Mouse (Mus musculus) forebrain, embryonic 14.5 days (tissue): ENCODE results near the gene Rgs8. TPM values are rescaled to one million over a fixed set of nuclear protein-coding genes. Genes with fewer than 3 reads are reported as not detected.

Experiments used
- ATAC-seq: fragments of 200-750 bp; cut with Nextera tagmentation; 2 replicates; pipeline ENCODE4 v1.8.0; 2017; ENCODE audit warnings: mild to moderate bottlenecking, moderate library complexity
- DNase-seq: peaks from one replicate; pipeline ENCODE4 v3.0.0-alpha.2; 2015; ENCODE audit warnings: low spot score
- H3K27ac ChIP-seq: fragments of 300-500 bp; sonication (generic); 2 replicates; pipeline ENCODE4 v1.5.1; 2014; ENCODE audit warnings: low read depth, mild to moderate bottlenecking, control low read depth, low read length, moderate library complexity
- H3K27me3 ChIP-seq: fragments of 300-500 bp; sonication (generic); replicated peaks from 2 replicates; pipeline ENCODE4 v1.6.1; 2014; ENCODE audit warnings: low read length, control low read depth, mixed read lengths; ENCODE audit not compliant: control insufficient read depth, insufficient read depth
- H3K36me3 ChIP-seq: fragments of 300-500 bp; sonication (generic); 2 replicates; pipeline ENCODE4 v1.6.1; 2014; ENCODE audit warnings: low read length, control low read depth; ENCODE audit not compliant: control insufficient read depth, insufficient read depth
- H3K4me1 ChIP-seq: fragments of 300-500 bp; sonication (generic); 2 replicates; pipeline ENCODE4 v1.6.1; 2014; ENCODE audit warnings: antibody characterized with exemption, low read length, control low read depth; ENCODE audit not compliant: control insufficient read depth, insufficient read depth
- H3K4me2 ChIP-seq: fragments of 300-500 bp; sonication (generic); 2 replicates; pipeline ENCODE4 v1.6.1; 2014; ENCODE audit warnings: mild to moderate bottlenecking, control low read depth, low read length
- H3K4me3 ChIP-seq: fragments of 300-500 bp; sonication (generic); 2 replicates; pipeline ENCODE4 v1.5.1; 2014; ENCODE audit warnings: low read depth, low read length, control low read depth
- H3K9ac ChIP-seq: fragments of 300-500 bp; sonication (generic); 2 replicates; pipeline ENCODE4 v1.6.1; 2014; ENCODE audit warnings: mild to moderate bottlenecking, low read length, control low read depth, moderate library complexity
- H3K9me3 ChIP-seq: fragments of 300-500 bp; sonication (generic); replicated peaks from 2 replicates; pipeline ENCODE4 v1.6.1; 2016; ENCODE audit warnings: low read length, control low read depth, mixed read lengths; ENCODE audit not compliant: control insufficient read depth
- WGBS: fragments of 180-500 bp; shearing (Covaris S2); extraction: QIAGEN DNeasy Blood & Tissue Kit; methylation state at CpG from one replicate; pipeline ENCODE4 v1.1.7; 2014; 5-methylcytosine and 5-hydroxymethylcytosine counted together
- polyA plus RNA-seq: library from polyadenylated mRNA; unstranded; fragments of >200 nt; fragmentation: Nextera tagmentation; extraction: Ambion mirVana; gene quantifications from 2 replicates; pipeline ENCODE4 v1.2.1, GENCODE M21; 2014

The Rgs8 gene
- polyA plus RNA-seq: 14.6 and 15.0 TPM in 2 replicates

DNA sequence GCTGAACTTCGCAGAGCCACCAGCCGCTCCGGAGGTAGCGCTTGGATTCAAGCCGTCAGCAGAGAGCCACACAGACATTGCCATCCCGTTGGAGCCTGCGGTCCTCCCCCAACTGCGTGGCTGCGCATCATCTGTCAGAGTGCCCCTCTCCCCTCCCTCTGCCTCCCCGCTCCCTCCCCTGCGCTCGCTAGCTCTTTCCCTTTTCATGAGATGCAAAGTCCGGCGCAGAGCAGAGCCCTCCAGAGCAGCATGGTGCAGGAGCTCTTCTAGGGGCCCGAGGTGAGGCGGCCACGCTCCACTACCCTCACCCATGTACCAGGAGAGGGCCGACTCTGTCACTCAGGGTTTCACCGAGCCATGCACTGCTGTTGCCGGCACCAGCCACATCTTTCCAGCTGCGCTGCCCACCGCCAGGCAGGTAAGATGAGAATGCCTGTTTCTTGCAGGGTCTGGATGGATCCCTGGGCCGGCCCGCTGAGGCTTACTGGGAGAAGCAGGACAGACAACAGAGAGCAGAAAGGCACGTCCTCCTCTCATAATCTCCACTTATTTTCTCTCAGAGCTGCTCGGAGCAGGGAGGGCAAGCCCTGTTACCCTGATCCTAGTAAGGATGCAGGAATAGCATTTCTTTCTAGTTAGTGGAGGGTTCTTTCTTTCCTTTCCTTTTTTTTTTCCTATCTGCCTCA is at the start of gene Rgs8:
TSS of gene Rgs8 (plus strand) at position 88 of the 686 bp plus-strand sequence.
- H3K4me3 ChIP-seq: peak within 1 kb of the TSS; percentile 38
- peak within 1 kb of the TSS; percentile 76 for H3K4me2 ChIP-seq
- H3K36me3 ChIP-seq: no peaks in the 10 kb centered on the region
- peak within 1 kb of the TSS; percentile 72 for H3K9ac ChIP-seq
- no peaks in the 10 kb centered on the region for H3K9me3 ChIP-seq
- ATAC-seq (peak; percentile 82), DNase-seq (peak; percentile 79)
- peak within 1 kb of the TSS; percentile 63 for H3K27ac ChIP-seq
- H3K4me1 ChIP-seq: peaks cover 14% of the 10 kb centered on the region
- WGBS: 1% methylated on average over 26 of the region's 26 CpGs
- no peaks in the 10 kb centered on the region for H3K27me3 ChIP-seq

DNA sequence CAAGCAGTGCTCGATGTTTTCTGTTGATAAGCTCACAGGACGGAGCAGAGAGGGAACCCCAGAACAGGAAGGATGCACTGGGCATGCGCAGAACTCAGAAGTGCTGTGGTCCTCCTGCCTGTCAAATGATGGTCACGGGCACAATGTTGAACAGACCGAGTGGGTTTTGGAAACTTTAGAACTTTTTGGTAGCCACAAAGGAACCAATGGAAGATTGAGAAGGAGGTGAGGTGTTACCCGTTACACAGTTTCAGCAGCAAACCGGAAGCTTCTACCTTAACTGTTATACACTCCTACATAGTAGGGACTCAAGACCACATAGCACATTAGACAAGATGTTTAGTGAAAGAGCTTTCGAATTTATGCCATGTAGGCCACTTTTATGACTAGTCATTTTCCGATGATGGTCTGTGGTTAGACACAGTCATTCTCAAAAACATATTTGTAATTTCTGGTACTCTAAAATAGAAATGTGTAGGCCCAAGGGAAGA is 35.4 kb upstream of the Rgs8 start:
- H3K9ac ChIP-seq: no peak overlapping the region
- no peaks in the 10 kb centered on the region for H3K36me3 ChIP-seq
- no peaks in the 10 kb centered on the region for H3K4me1 ChIP-seq
- H3K27me3 ChIP-seq: no peaks in the 10 kb centered on the region
- ATAC-seq (no peak), DNase-seq (no peak)
- WGBS: 95% methylated on average over 9 of the region's 9 CpGs
- no peak overlapping the region for H3K4me3 ChIP-seq
- no peaks in the 10 kb centered on the region for H3K9me3 ChIP-seq
- no peak overlapping the region for H3K4me2 ChIP-seq
- no peak overlapping the region for H3K27ac ChIP-seq

DNA sequence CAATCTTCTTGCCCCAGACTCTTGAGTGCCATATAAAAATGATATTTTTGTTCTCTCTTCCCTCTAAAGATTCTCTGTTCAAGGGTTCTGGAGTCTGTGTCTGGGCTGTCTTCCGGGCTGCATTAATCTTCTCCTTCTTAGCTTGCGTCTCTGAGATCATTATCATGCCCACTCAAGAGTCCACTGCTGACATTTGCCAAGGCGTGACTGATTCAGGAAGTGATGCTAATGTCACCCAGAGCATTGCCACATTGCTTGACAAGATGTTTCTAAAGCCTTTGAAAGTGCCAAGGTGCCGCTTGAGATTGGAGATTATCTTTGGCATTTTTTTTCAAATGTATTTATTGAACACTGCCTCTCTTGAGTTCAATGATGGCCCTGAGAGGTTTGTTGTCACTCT is 29.8 kb upstream of the Rgs8 start:
- WGBS: 85% methylated on average over 4 of the region's 4 CpGs
- no peak for DNase-seq

DNA sequence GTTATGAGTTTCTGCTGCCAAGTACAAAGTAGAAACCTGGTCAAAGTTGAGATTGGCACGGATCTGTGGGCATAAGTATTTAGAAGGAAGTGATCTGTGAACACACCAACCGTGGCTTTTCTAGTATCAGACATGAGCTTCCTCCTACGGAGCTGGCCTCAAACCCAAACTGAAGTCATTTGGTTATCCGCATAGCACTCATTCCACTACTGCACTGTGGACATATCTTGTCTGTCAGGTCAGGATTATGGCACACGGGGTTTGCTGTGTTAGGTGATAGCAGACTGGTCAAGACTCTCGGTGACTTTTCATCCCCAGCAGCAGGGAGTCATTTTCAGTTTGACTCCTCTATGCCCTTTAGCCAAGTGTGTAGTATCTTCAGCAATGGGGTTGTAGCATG is 20.1 kb upstream of the Rgs8 start:
- no peak overlapping the region for H3K4me2 ChIP-seq
- H3K9ac ChIP-seq: no peak overlapping the region
- 97% methylated on average over 6 of the region's 6 CpGs for WGBS
- no peak overlapping the region for H3K4me3 ChIP-seq
- peaks cover 5% of the 10 kb centered on the region; the same call in 1 of the 2 replicates for H3K4me1 ChIP-seq
- no peak overlapping the region for H3K27ac ChIP-seq
- DNase-seq (no peak), ATAC-seq (no peak)
- H3K27me3 ChIP-seq: no peaks in the 10 kb centered on the region
- no peaks in the 10 kb centered on the region for H3K36me3 ChIP-seq
- H3K9me3 ChIP-seq: no peaks in the 10 kb centered on the region

More for the DNA sequence above, 29.8 kb upstream of the Rgs8 start:
- no peak overlapping the region for H3K9ac ChIP-seq
- H3K9me3 ChIP-seq: no peaks in the 10 kb centered on the region
- no peaks in the 10 kb centered on the region for H3K27me3 ChIP-seq
- no peaks in the 10 kb centered on the region for H3K4me1 ChIP-seq
- no peaks in the 10 kb centered on the region for H3K36me3 ChIP-seq
- no peak overlapping the region for H3K4me3 ChIP-seq
- no peak overlapping the region for H3K4me2 ChIP-seq
- no peak overlapping the region for H3K27ac ChIP-seq
- no peak for ATAC-seq

DNA sequence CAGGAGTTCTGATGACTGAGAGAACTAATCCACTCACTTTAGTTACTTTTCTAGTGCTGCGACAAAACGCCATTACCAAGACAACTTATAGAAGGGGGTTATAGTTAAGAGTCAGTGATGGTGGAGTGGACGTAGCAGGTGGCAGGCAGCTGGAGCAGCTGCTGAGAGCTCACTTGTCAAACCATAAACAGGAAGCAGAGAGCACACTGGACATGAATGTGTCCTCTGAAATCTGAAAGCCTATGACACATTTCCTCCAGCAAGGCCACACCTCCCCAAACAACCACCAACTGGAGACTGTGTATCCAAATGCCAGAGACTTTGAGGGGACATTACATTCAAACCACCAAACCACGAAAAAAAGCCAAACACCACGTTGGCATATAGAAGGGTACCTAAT is 17.8 kb upstream of the Rgs8 start:
- 81% methylated on average over 5 of the region's 5 CpGs for WGBS
- Histone ChIP-seq H3K9ac (no peak overlapping the region), H3K27ac (no peak overlapping the region), H3K36me3 (no peaks in the 10 kb centered on the region), H3K9me3 (no peaks in the 10 kb centered on the region), H3K27me3 (no peaks in the 10 kb centered on the region), H3K4me1 (peaks cover 5% of the 10 kb centered on the region; the same call in 1 of the 2 replicates), H3K4me2 (no peak overlapping the region), H3K4me3 (no peak overlapping the region)
- no peak for DNase-seq
- ATAC-seq: 0 out of 2 replicates have a peak, but pooled peaks have one; percentile 13

DNA sequence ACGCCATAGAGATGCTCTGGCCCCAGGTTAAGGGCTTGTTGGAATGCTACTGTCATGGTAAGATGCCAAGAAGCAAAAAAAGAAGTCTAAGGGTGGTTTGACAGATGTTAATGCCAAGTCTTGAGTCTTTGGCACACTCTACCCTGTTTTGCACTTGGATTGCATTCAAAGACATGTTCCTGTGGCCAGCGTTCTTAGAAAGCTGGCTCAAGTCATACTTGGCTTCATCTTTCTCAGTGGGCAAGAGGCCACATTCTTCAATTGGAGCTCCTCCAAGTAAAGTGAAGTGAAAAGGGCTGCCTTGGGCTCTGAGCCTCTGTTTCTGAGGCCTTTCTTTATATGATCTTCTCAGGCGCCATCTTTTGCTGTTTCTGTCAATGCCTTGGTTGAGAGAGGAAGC is 17.3 kb upstream of the Rgs8 start:
- WGBS: 56% methylated on average over 3 of the region's 3 CpGs
- Histone ChIP-seq H3K9ac (no peak overlapping the region), H3K27ac (no peak overlapping the region; the same call in 1 of the 2 replicates), H3K4me3 (no peak overlapping the region), H3K27me3 (no peaks in the 10 kb centered on the region), H3K36me3 (no peaks in the 10 kb centered on the region), H3K9me3 (no peaks in the 10 kb centered on the region), H3K4me1 (peaks cover 5% of the 10 kb centered on the region), H3K4me2 (no peak overlapping the region)
- peak; percentile 73 for ATAC-seq
- DNase-seq: peak; percentile 80

DNA sequence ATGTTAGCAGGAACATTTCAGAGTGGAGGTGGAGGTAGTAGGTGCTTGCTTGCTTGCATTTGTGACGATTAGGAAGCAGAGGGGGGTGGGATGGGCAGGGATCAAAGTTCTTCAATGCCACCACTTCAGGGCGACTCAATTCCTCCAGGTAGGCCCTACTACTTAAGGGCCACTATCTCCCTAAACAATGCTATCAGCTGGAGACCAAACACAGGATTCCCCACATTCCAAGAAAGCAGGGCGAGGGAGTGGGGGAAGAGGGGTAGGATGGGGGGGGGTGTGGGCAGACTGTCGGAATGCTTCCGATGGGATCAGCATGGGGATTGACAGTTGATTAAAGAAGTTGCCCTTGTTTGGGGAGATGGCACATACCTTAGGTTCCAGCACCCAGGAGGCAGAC is 16.0 kb upstream of the Rgs8 start:
- Histone ChIP-seq H3K4me2 (no peak overlapping the region), H3K36me3 (no peaks in the 10 kb centered on the region), H3K9ac (no peak overlapping the region), H3K9me3 (no peaks in the 10 kb centered on the region), H3K27ac (no peak overlapping the region), H3K4me1 (peaks cover 13% of the 10 kb centered on the region), H3K4me3 (no peak overlapping the region), H3K27me3 (no peaks in the 10 kb centered on the region)
- ATAC-seq: no peak
- no peak for DNase-seq
- 72% methylated on average over 5 of the region's 5 CpGs for WGBS

DNA sequence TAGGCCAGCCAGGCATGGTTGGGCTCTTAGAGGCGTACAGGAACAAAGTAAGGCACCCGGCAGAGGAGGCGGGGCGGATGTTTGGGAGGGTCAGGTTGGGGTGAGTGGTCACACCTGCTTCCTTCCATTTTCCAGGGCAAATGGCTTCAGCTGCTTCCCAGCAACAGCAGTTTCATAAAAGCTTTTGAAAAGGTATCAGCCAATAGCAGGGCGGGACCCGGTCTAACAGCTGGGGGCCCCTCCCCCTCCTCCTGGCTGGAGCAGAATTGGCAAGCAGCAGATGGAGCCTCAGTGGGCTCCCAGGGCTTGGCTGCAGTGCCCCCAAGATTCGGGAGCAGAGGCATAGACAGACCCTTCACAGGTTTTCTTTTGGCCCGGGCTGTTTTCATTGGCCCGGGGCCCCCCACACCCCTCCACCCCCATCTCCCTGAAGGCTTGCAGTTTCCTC is 11.3 kb upstream of the Rgs8 start:
- peak; percentile 91 for DNase-seq
- Histone ChIP-seq H3K9me3 (no peaks in the 10 kb centered on the region), H3K4me1 (peaks cover 27% of the 10 kb centered on the region), H3K4me3 (0 out of 2 replicates have a peak overlapping the region, but pooled peaks have one; percentile 8), H3K4me2 (peak overlapping the region; percentile 48), H3K36me3 (no peaks in the 10 kb centered on the region), H3K9ac (peak overlapping the region; percentile 32; the same call in 1 of the 2 replicates), H3K27me3 (no peaks in the 10 kb centered on the region), H3K27ac (peak overlapping the region; percentile 90)
- under 1% methylated on average over 9 of the region's 9 CpGs for WGBS
- peak; percentile 90 for ATAC-seq

DNA sequence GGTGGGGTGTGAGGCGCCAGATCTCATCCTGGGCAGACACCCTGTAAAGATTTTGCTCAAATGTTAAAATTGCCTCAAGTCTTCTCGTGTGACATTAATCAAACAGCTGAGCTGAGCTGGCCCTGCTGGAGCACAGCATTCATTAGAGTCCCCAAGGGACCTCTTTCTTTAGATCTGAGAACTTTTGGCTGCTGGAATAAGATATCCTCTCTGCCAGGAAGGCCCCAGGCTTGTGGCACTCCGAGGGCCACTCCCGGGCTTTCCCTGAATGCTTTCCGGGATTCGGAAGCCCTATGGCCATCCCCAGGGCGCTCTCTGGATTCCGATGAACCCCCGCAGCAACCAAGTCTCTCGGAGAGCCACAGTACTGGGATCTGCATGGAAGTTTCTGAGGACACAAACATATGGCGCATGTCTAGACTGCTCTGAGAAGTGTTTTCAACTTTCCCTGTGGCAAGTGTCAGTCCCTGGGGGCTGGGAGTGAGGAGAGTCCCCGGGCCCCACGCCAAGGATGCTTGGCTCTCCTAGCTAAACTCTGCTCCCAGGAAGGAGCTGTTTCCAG is 10.8 kb upstream of the Rgs8 start:
- Histone ChIP-seq H3K4me2 (peak overlapping the region; percentile 48), H3K27ac (peak overlapping the region; percentile 90), H3K27me3 (no peaks in the 10 kb centered on the region), H3K9ac (peak overlapping the region; percentile 10; the same call in 1 of the 2 replicates), H3K4me3 (0 out of 2 replicates have a peak overlapping the region, but pooled peaks have one; percentile 8), H3K36me3 (no peaks in the 10 kb centered on the region), H3K4me1 (peaks cover 27% of the 10 kb centered on the region), H3K9me3 (no peaks in the 10 kb centered on the region)
- ATAC-seq: peak; percentile 85
- peak; percentile 94 for DNase-seq
- WGBS: 4% methylated on average over 13 of the region's 13 CpGs
